Mouse (Mus musculus): ENCODE data around the gene Zdhhc4.

The Zdhhc4 gene

DNA sequence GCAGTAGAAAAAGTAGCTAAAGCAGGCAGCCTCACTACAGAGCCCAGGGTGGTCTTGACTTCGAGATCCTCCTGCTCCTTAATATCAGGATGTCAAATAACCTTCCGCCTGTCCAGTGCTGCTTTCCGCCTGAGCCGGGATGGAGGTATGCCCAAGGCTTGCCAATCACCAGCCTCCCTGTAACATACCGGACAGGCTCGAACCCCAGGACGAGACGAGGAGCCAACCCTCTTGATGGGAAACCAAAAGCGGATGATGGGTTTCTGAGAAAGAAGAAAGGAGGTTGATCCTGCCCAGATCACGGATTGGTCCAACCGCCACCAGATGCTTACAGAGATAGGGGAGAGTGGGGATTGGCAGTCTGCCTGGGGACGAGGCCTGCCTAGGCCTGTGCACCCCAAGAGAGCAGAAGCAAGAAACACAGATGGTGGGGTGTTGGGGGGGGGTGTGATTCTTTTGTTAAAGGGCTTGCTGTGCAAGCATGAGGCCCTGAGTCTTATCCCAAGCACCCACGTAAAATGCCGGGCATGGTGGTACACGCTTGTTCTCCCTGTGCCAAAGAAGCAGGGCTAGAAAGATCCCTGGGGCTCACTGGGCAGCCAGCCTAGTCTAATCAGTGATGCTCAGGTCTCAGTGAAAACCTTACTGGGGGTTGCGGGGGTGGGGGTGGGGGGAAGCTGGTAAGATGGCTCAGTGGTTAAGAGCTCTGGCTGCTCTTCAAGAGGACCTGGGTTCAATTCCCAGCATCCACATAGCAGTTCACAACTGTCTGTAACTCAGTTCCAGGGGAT, 56.3 kb downstream of the Zdhhc4 start:
- DNase-seq (ENCODE audit: low spot score): no peak

DNA sequence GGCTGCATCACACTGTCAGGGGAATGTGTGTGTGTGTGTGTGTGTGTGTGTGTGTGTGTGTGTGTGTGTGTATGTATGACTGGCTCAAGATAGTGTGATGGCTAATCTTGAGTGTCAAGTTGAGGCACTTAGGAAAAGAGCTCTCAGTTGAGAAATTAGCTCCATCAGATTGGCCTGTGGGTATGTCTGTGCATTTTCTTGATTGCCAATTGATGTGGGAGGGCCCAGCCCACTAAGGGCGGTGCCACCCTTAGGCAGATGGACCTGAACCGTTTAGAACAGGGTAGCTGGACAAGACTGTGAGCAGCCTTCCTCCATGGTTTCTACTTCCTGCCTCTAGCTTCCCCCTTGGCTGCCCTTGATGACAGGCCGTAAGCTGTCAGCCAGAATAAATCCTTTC, 56.9 kb downstream of the Zdhhc4 start:
- DNase-seq (ENCODE audit: low spot score): no peak

DNA sequence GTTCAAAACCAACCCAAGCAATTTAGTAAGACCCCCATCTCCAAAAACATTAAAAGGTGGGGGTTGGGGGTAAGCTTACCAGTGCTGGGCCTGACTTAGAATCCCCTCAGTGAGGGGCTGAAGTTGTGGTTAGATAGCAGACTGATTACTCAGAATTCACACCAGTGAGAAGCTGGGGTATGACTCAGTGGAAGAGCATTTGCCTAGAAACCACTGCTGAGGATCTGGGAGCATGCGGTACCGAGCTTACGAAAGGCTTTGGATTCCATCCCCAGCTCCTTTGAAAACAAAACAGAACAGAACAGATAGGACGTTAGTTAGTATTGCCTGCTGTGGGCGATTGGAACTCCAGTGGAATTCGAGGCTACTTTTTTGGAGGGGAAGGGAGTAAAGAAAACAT, 57.4 kb downstream of the Zdhhc4 start:
- DNase-seq (ENCODE audit: low spot score): no peak

DNA sequence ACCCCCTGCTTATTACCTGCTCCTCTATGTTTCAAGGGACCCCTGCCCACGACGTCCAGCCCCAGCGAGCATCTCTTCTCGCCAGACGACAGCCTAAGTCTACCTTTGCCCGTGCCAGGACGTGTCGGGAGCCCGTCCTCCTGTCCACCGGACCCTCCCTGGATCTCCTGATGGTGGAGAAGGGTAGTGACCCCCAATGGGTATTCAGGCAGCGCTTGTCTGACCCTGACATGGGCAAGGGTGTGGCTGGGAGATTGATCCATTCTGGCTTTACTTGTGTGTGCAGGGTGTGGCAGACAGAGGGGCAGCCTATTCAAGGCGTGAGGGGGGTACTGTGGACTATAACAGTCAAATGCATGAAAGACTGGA, 58.9 kb downstream of the Zdhhc4 start:
- DNase-seq (ENCODE audit: low spot score): no peak

DNA sequence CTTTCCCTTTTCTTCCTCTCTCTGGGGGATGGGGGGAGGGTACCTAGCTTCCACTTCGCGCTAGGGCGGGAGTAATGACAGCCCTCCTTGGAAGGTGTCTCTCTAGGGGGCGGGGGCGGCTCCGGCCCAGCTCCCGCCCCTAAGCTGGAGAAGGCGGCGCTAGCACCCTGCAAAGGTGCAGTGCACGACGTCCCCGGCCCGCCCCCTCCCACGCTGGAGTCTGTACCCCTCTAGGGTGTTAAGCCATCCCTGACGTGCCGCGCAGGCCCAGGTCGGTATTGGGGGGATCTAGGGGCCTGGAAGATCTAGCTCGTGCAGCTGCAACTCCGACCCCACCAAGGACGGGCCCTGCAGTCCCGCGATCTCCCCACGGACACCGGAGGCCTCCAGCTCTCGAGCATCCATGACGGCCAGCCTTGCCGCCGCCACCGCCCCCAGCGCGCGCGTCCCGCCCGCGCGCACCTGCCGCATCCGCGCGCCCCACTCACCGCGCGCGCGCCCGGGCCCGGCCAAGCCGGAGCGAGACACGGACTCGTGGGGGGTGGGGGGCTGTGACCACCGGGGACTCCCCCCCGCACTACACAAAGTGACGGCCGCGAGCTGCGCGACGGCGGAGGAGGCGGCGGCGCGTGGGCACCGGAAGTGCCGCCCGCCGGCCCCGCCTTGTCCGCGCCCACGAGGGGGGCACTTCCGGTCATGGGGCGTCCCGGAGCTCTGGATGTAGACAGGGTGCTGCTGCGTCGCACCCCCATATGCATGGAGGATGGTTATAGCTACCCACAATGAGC, 59.5 kb downstream of the Zdhhc4 start, which contains the start of gene Zfp316:
Gene Zfp316 (minus strand): TSS at position 660 of the 788 bp plus-strand sequence.
- peak; percentile 34 for DNase-seq (ENCODE audit: low spot score)

DNA sequence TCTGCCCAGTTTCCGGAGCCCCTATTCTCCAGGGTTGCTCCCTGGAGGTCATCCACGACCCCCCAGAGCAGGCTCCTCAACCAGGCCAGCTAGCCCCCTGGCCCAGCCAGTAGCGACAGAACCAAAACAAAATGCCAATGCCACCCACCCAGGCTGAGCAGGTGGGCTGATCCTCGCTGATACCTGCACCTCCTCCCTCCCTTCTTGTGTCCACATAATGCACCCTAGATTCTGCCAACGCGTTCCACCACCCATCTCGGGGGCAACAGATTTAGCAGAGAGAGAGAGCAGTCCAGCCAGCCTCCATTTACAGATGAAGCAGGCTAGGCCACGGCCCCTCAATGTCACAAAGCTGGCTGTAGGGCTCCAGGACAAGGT, 60.1 kb downstream of the Zdhhc4 start:
- no peak for DNase-seq (ENCODE audit: low spot score)

DNA sequence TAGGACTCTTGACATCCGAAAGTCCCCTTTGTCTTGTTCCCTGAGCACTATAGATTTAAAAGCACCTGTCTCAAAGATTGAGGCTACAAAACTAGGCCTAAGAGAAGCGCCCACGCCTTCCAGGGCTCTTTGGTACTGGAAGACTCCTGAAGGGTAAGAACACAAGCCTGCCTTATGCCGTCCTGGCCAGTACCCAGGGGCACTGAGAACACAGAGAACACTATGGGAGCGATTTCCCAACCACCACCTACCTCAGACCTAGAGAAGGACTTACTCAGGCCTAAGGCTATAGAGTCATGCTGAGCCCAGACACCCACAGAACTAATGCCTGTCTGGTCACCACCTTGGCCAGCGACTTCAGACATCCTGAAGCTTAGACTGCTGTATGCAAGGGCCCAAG, 62.3 kb downstream of the Zdhhc4 start:
- no peak for DNase-seq (ENCODE audit: low spot score)

Measured in ovary, postnatal 10 days (tissue).